Mouse (Mus musculus): ENCODE measurements around the gene Ncor1. TPM values are rescaled to one million over a fixed set of nuclear protein-coding genes. Genes with fewer than 3 reads are reported as not detected.
"Not testable (repeated sequence)": the region's sequence is repeated elsewhere in the genome, so short reads cannot be mapped to it uniquely, and the experiment has no call there.

Gene Ncor1
- polyA plus RNA-seq, 1 experiment from 2014 or later, result 222 TPM

GRCm38 (mm10) chr11:62320097-62320496 is 138.2 kb downstream of the Ncor1 start:
- no peak overlapping the region for H3K27ac ChIP-seq
- H3K4me3 ChIP-seq (replicated peaks), result no peak overlapping the region
- H3K27me3 ChIP-seq, result no peaks in the 10 kb centered on the region
- H3K4me2 ChIP-seq, result no peak overlapping the region
- no peak for ATAC-seq (ENCODE audit: low FRiP score)
- H3K9ac ChIP-seq, result no peak overlapping the region
- H3K4me1 ChIP-seq, result no peaks in the 10 kb centered on the region
- WGBS, result 96% methylated on average over 3 of the region's 3 CpGs
- no peaks in the 10 kb centered on the region for H3K9me3 ChIP-seq
- H3K36me3 ChIP-seq (replicated peaks), result peaks cover 90% of the 10 kb centered on the region

DNA sequence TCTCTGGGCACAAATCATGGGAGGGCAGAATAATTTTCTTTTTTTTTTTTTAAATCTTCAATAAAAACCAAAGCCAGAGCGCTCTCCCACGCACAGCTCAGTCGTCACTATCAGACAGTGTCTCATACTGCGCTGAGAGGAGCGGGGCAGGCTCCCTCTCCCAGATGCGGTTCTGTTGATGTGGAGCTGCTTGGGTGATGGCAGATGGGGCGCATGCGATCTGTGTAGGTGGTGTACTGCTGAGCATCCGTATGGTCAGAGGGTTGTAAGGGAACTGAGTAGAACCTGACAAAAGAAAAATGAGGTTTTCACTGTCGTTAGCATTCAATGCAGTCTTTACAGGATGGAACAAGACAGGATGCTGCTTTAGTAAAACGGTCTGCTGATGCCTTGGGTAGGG is 140.6 kb downstream of the Ncor1 start:
- Histone ChIP-seq H3K4me3 (replicated peaks) (no peak overlapping the region), H3K4me2 (no peak overlapping the region), H3K9me3 (no peaks in the 10 kb centered on the region), H3K36me3 (replicated peaks) (peaks cover 91% of the 10 kb centered on the region), H3K9ac (no peak overlapping the region), H3K27ac (no peak overlapping the region), H3K27me3 (no peaks in the 10 kb centered on the region), H3K4me1 (no peaks in the 10 kb centered on the region)
- 88% methylated on average over 11 of the region's 11 CpGs for WGBS
- ATAC-seq (ENCODE audit: low FRiP score), result no peak

DNA sequence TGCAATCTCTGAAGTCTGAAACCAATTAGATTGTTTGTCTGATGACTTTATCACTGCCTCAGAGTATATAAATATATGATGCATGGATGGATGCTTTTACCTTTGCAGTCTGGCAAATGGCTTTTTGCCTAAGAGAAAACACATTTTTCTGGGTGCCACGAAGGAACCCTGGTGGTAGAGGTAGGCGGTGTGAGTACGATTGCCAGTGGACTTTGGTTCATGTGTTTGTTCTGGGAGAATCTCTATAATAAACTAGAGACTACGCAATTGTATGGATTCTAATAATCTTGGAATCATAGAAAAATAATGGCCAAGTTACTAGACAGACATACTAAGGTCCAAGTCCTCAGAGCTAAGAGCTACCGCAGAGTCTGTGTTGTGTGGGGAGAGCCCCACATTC is 143.4 kb downstream of the Ncor1 start:
- WGBS, result 98% methylated on average over 5 of the region's 5 CpGs
- Histone ChIP-seq H3K27ac (no peak overlapping the region), H3K4me1 (no peaks in the 10 kb centered on the region), H3K4me2 (no peak overlapping the region), H3K9ac (no peak overlapping the region), H3K9me3 (no peaks in the 10 kb centered on the region), H3K27me3 (no peaks in the 10 kb centered on the region), H3K36me3 (replicated peaks) (peaks cover 80% of the 10 kb centered on the region), H3K4me3 (replicated peaks) (no peak overlapping the region)
- ATAC-seq (ENCODE audit: low FRiP score), result no peak

- no peak for ATAC-seq (ENCODE audit: low FRiP score)
- Histone ChIP-seq H3K4me2 (no peak overlapping the region), H3K36me3 (replicated peaks) (peaks cover 45% of the 10 kb centered on the region), H3K9ac (no peak overlapping the region), H3K4me1 (no peaks in the 10 kb centered on the region), H3K4me3 (replicated peaks) (no peak overlapping the region), H3K27me3 (no peaks in the 10 kb centered on the region), H3K9me3 (no peaks in the 10 kb centered on the region), H3K27ac (no peak overlapping the region)
- 95% methylated on average over 2 of the region's 2 CpGs for WGBS
Measured at GRCm38 (mm10) chr11:62309296-62309695, 149.0 kb downstream of the Ncor1 start.

DNA sequence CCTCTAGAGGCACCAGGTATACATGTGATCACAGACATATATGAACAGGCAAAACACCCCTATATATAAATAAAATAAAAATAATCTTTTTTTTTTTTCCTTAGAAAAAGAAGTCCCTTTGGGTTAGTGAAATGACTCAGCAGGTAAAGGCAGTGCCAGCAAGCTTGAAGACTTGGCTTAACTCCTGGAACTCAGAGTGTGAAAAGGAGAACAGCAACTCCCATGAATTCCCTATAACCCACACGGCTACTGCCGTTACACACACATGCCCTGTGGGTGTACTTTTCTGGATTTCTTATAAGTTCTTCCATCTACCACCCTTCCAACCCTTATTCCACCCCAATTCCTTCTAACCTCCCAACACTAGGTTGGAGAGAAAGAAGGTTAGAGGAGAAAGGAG is 152.5 kb downstream of the Ncor1 start:
- H3K4me1 ChIP-seq, result no peaks in the 10 kb centered on the region
- H3K27me3 ChIP-seq, result no peaks in the 10 kb centered on the region
- H3K36me3 ChIP-seq (replicated peaks), result peaks cover 22% of the 10 kb centered on the region
- H3K9me3 ChIP-seq, result no peaks in the 10 kb centered on the region
- H3K9ac ChIP-seq, result no peak overlapping the region
- ATAC-seq (ENCODE audit: low FRiP score), result no peak
- H3K4me3 ChIP-seq (replicated peaks), result no peak overlapping the region
- no peak overlapping the region for H3K27ac ChIP-seq
- 94% methylated on average over 2 of the region's 2 CpGs for WGBS
- no peak overlapping the region for H3K4me2 ChIP-seq

DNA sequence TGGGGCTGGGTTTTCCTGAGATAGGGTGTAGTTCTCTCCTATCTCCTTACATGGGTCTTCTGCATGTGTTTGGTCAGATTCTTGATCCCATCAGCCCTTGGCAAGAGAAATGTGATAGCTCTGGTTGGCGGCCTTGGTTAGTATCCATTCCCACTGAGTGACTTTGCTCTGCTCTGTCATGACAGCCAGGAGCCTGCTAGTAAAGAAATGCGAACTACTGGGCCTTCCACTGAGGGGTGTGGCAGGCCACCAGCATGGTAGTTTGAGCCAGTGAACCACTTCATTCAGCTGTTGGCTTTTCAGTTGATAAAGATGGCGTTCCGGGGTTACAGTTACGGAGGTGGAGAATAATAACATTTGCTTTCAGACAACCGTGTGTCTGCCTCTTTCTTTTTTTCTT is 159.5 kb downstream of the Ncor1 start:
- Histone ChIP-seq H3K27me3 (no peaks in the 10 kb centered on the region), H3K36me3 (replicated peaks) (peaks cover 17% of the 10 kb centered on the region), H3K9me3 (no peaks in the 10 kb centered on the region), H3K4me3 (replicated peaks) (no peak overlapping the region), H3K27ac (no peak overlapping the region), H3K9ac (no peak overlapping the region), H3K4me2 (no peak overlapping the region), H3K4me1 (no peaks in the 10 kb centered on the region)
- ATAC-seq (ENCODE audit: low FRiP score), result no peak
- 89% methylated on average over 6 of the region's 6 CpGs for WGBS

- H3K27me3 ChIP-seq, result no peaks in the 10 kb centered on the region
- peaks cover 28% of the 10 kb centered on the region for H3K36me3 ChIP-seq (replicated peaks)
- no peaks in the 10 kb centered on the region for H3K4me1 ChIP-seq
- 88% methylated on average over 2 of the region's 2 CpGs for WGBS
- H3K4me3 ChIP-seq (replicated peaks), result no peak overlapping the region
- H3K9ac ChIP-seq, result no peak overlapping the region
- H3K9me3 ChIP-seq, result no peaks in the 10 kb centered on the region
- H3K4me2 ChIP-seq, result no peak overlapping the region
- no peak for ATAC-seq (ENCODE audit: low FRiP score)
- no peak overlapping the region for H3K27ac ChIP-seq
Measured at GRCm38 (mm10) chr11:62294121-62294520, 164.2 kb downstream of the Ncor1 start.

DNA sequence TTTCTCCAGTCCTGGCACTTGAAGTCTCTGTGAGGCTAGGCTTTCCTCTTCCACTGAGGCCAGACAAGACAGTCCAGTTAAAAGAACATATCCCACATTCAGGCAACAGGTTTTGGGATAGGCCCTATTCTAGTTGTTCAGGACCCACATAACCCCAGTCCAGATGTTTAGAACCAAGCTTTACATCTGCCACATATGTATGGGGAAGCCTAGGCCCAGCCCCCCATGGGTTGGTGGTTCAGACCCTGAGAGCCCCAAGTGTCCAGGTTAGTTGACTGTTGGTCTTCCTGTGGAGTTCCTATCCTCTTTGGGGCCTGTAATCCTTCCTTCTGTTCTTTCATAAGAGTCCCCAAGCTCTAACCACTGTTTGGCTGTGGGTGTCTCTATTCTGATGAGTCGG is 170.6 kb downstream of the Ncor1 start:
- no peak overlapping the region for H3K4me2 ChIP-seq
- H3K9ac ChIP-seq, result no peak overlapping the region
- 93% methylated on average over 1 of the region's 1 CpGs for WGBS
- no peaks in the 10 kb centered on the region for H3K4me1 ChIP-seq
- no peak overlapping the region for H3K27ac ChIP-seq
- peaks cover 40% of the 10 kb centered on the region for H3K36me3 ChIP-seq (replicated peaks)
- no peak overlapping the region for H3K4me3 ChIP-seq (replicated peaks)
- H3K9me3 ChIP-seq, result no peaks in the 10 kb centered on the region
- H3K27me3 ChIP-seq, result no peaks in the 10 kb centered on the region
- ATAC-seq (ENCODE audit: low FRiP score), result no peak

DNA sequence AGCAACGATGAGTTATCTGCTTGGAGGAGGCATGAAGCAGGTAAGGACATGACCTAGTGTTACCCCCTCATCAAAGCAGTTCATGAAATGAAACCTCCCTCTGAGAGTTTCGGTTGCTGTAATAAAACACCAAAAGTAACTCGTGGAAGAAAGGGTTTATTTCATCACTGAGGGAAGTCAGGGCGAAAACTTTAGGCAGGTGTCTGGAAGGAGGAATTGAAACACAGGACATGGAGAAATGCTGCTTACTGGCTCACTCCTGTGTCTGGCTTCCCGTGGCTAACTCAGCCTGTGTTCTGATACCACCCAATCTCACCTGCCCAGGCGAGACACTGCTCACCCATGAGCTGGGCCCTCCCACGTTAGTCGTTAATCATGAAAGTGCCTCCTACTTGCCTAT is 173.3 kb downstream of the Ncor1 start:
- H3K36me3 ChIP-seq (replicated peaks), result peaks cover 37% of the 10 kb centered on the region

GRCm38 (mm10) chr11:62284020-62284419 is 174.3 kb downstream of the Ncor1 start:
- not testable (repeated sequence) for H3K27ac ChIP-seq; H3K27me3 ChIP-seq; H3K4me3 ChIP-seq (replicated peaks); H3K9ac ChIP-seq; H3K9me3 ChIP-seq; ATAC-seq (ENCODE audit: low FRiP score); H3K4me2 ChIP-seq
- peaks cover 29% of the 10 kb centered on the region for H3K36me3 ChIP-seq (replicated peaks)
- peaks cover 10% of the 10 kb centered on the region; the same call in 1 of the 2 replicates for H3K4me1 ChIP-seq
- WGBS, result 91% methylated on average over 3 of the region's 3 CpGs

More for the DNA sequence above, 173.3 kb downstream of the Ncor1 start:
- H3K4me1 ChIP-seq, result peaks cover 10% of the 10 kb centered on the region; the same call in 1 of the 2 replicates
- H3K4me3 ChIP-seq (replicated peaks), result no peak overlapping the region
- WGBS, result 92% methylated on average over 8 of the region's 8 CpGs
- H3K4me2 ChIP-seq, result no peak overlapping the region
- H3K27me3 ChIP-seq, result no peaks in the 10 kb centered on the region
- no peak overlapping the region for H3K9ac ChIP-seq
- no peak for ATAC-seq (ENCODE audit: low FRiP score)
- no peaks in the 10 kb centered on the region for H3K9me3 ChIP-seq
- no peak overlapping the region for H3K27ac ChIP-seq

DNA sequence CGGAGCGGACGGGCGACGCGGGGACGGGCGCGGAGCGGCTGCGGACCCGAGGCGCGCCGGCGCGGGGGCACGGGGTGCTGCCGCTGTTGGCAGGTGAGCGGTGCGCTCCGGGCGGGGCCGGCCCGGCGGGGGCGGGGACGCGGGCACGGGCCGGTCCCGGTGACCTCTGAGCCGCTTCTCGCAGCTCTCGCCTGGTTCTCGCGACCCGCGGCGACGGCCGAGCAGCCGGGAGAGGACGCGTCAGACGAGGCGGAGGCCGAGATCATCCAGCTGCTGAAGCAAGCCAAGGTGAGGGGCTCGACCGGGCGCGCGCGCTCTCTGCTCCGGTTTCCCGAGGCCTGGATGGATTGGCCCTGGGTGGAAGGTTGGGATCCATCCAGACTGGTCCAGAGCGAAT is 176.7 kb downstream of the Ncor1 start:
- no peaks in the 10 kb centered on the region for H3K27me3 ChIP-seq
- peak overlapping the region; percentile 70 for H3K4me2 ChIP-seq
- peak overlapping the region; percentile 75 for H3K9ac ChIP-seq
- no peaks in the 10 kb centered on the region for H3K9me3 ChIP-seq
- peak overlapping the region; percentile 87 for H3K27ac ChIP-seq
- WGBS, result under 1% methylated on average over 57 of the region's 57 CpGs
- ATAC-seq (ENCODE audit: low FRiP score), result peak; percentile 77
- H3K4me3 ChIP-seq (replicated peaks), result peak overlapping the region; percentile 79
- peaks cover 21% of the 10 kb centered on the region for H3K36me3 ChIP-seq (replicated peaks)
- H3K4me1 ChIP-seq, result peaks cover 10% of the 10 kb centered on the region; the same call in 1 of the 2 replicates

DNA sequence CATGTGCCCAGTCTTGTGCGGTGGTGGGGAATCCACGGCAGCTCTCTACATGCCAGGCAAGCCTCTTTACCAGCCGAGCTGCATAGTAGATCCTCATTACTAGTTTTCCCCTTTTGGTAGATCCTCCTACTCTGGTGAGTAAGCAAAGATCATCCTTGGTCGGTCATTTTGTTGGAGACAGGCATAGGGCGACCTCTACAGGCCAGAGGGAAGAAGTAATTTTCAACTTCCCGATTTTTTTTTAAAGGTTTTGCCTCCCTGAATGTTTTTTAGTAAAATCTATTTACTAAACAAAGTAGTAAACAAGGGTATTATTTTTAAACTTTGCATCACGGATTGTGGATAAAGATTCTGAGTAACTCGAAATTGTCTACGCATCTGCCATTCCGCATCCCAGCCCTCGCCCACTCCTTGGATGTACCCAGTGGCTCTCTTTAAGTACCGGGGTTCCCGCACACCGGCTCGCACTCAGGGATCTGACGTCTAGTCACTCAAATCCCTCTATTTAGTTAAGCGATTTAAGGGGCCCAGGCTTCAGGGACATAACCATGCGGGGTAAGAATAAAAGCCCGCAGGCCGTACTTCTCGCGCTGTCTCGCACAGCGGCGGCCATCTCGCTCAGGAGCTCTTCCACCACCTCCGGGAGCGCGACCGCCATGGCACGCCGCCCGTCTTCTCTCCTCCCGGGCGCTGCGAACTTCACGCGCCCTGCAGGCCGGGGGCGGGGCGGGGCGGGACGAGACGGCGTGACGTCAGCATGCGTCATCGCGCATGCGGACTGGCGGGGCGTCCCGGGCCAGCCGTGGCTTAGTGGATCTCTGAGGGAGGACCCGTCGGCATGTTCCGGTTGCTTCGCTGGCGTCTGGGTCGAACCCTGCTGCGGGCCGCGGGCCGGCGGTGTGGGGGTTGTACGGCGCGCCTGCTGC is 177.4 kb downstream of the Ncor1 start, which contains the start of the genes Zswim7 and Ttc19:
Gene Zswim7, minus strand, starts transcription at position 701 of the 926 bp plus-strand sequence.
Gene Ttc19, plus strand, starts transcription at position 799 of the 926 bp plus-strand sequence.
- H3K9me3 ChIP-seq, result no peaks in the 10 kb centered on the region
- peak within 1 kb of the TSS; percentile 87 for H3K27ac ChIP-seq
- peak within 1 kb of the TSS; percentile 75 for H3K9ac ChIP-seq
- H3K36me3 ChIP-seq (replicated peaks), result peaks cover 17% of the 10 kb centered on the region
- peak; percentile 96 for ATAC-seq (ENCODE audit: low FRiP score)
- H3K4me3 ChIP-seq (replicated peaks), result peak within 1 kb of the TSS; percentile 79
- peak within 1 kb of the TSS; percentile 70 for H3K4me2 ChIP-seq
- peaks cover 10% of the 10 kb centered on the region; the same call in 1 of the 2 replicates for H3K4me1 ChIP-seq
- WGBS, result under 1% methylated on average over 68 of the region's 68 CpGs
- no peaks in the 10 kb centered on the region for H3K27me3 ChIP-seq

DNA sequence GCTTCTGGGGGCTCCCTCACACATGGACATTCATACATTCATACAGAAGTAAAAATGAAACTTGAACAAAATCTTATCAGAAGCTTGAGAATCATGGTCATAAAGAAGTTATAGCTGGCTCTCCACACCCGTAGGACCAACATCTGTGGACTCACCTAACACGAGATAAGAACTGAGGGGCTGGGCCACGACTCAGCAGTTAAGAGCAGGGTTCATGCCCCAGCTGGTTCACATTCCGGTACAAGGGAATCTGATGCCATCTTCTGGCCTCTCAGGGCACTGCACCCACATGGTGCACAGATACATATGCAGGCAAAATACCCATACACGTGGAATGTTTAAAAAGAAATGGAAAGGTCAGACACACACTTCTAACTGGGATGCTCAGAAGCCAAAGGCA is 180.3 kb downstream of the Ncor1 start:
- H3K4me1 ChIP-seq, result peaks cover 10% of the 10 kb centered on the region; the same call in 1 of the 2 replicates
- no peaks in the 10 kb centered on the region for H3K36me3 ChIP-seq (replicated peaks)
- no peak overlapping the region for H3K9ac ChIP-seq
- H3K27ac ChIP-seq, result no peak overlapping the region
- WGBS, result 27% methylated on average over 5 of the region's 5 CpGs
- H3K4me3 ChIP-seq (replicated peaks), result no peak overlapping the region
- ATAC-seq (ENCODE audit: low FRiP score), result no peak
- H3K27me3 ChIP-seq, result no peaks in the 10 kb centered on the region
- H3K4me2 ChIP-seq, result no peak overlapping the region
- no peaks in the 10 kb centered on the region for H3K9me3 ChIP-seq
